Mouse (Mus musculus): ENCODE results near the gene Sez6l.

DNA sequence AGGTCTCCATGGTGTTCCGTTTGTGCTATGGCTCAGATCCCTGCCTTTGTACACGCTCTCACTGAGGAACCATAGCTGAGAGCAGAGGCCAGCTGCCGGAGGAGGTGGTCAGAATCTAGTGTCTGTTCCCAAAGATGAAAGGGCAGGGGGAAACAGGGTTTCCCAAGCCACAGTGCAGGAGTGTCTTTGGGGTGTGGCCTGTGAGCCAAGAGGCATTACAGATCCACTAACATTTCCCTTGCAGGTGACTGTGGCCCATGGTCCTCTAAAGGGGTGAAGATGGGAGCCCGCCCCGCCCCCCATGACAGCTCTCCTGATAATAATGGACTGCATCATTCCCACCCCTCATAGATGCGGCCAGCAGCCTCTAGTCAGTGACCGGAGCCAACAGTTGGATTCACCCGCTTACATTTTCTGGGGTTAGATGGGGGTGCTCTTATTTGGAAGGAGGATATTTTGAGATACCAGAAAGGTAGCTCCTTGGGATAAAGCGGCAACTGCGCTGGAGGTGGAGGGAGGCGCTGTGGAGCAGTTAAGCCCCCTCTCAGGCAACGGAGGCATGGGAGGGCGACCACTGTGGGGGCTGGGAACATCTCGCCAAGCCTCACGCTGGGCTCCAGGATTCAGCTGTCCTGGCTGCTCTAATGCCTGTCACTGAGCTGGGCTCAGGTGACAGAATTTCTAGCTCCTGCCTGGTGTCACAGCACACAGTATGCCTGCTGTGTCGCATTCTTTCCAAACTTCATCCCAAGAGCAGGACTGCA is 43.5 kb downstream of the Sez6l start:
- no peak for TF ChIP-seq POLR2A (IDR thresholded peaks at IDR 0.05; ENCODE audit: low read depth, low read length)
- no peak for TF ChIP-seq CTCF (conservative IDR thresholded peaks at IDR 0.05; ENCODE audit: insufficient read depth, insufficient read length, low read depth, low read length)

Measured in kidney, adult 2 months (tissue).